Mouse (Mus musculus): ENCODE results near the gene Aldh4a1.
A peak's percentile ranks its signal among the peaks of the same experiment; 100 is the strongest.

The Aldh4a1 gene

DNA sequence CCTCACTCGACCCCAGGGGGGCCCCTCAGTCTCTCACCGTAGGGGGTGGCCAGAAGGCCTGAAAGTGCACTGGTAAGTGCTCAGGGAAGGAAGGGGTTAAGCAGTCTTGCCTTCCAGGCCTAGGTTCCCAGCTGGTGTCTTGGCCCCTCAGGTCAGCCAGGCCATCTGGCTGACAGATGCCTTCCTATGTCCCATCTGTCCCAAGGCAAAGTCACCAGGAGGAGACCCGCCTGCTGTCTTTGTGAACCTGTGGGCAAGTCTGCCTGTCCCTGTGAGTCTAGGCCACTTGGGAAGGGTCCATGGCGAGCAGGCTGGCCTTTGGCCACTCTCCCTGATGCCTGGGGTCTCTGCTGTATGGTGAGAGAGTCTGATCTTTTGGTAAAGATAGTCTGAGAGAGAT, 32.2 kb upstream of the Aldh4a1 start:
- no peak for DNase-seq

DNA sequence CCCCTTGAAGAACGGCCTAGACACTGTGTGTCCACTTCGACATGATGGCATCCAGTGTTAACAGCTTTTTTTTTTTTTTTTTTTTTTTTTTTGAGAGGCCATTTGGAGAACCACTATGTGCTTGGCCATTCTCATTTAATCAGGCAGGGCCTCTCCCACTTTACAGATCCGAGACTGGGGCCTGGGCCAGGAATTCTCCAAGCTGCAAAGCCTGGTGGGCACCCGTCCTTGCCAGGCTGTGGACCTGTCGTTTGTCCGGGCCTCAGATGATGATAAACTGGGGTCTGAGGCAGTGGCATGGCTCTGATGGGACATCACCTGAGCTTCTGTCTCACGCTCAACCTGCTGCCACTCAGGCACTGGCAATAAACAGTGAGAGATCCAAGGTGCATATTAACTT, 29.8 kb upstream of the Aldh4a1 start:
- no peak for DNase-seq

DNA sequence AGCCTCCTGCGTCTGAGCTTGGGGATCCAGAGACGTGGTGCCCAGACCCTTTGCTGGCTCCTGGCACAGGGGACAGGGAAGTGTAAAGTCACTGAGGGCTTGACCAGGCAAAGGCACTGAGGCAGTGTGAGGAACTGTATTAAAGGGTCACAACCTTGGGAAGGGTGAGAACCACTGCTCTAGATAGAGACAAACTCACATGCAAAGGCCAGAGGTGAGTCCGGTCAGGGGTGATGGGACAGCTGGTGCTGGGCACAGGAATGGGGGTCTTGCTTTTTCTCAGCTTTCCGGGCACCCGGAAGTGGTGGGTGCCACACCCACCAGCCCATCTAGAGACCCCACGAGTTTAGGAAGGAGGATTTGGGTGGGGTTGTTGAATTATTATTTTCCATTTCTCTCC, 29.3 kb upstream of the Aldh4a1 start:
- DNase-seq = no peak

DNA sequence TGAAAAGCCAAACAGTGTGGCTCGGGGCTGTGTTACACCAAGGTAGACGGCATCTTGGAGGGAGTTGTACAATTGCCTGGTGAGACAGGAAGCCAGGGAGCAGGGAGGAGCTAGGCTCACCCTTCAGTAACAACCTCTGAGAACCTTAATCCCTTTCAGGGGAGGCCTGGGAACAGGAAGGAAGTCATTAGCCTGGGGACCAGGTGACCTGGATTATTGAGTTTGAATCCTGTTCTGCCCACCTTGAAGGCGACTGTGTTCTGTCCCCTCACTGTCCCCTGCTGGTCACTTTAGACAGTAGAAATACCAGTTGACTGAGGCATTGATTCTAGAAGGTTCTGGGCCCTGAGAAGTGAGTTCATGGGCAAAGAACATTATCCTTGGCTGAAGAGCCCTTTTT, 28.6 kb upstream of the Aldh4a1 start:
- DNase-seq = no peak

DNA sequence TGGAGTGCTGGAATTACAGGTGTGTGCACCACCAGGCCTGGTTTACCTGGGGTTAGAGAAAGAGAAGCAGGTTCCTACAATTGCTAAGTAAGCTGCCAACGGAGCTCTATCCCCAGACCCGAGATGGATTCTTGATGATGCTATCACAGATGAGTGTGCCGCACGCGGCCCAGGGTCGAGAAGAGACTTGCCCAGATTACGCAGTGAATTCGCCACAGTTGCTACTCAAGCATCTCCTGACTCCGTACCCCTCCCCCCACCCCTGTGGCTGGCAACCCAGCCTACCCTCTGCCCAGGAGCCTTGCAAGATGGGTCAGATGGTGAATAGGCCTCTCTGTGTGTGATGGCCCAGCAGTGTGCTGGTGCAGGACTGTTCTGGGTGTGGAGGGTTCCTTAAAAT, 26.0 kb upstream of the Aldh4a1 start:
- DNase-seq = no peak

DNA sequence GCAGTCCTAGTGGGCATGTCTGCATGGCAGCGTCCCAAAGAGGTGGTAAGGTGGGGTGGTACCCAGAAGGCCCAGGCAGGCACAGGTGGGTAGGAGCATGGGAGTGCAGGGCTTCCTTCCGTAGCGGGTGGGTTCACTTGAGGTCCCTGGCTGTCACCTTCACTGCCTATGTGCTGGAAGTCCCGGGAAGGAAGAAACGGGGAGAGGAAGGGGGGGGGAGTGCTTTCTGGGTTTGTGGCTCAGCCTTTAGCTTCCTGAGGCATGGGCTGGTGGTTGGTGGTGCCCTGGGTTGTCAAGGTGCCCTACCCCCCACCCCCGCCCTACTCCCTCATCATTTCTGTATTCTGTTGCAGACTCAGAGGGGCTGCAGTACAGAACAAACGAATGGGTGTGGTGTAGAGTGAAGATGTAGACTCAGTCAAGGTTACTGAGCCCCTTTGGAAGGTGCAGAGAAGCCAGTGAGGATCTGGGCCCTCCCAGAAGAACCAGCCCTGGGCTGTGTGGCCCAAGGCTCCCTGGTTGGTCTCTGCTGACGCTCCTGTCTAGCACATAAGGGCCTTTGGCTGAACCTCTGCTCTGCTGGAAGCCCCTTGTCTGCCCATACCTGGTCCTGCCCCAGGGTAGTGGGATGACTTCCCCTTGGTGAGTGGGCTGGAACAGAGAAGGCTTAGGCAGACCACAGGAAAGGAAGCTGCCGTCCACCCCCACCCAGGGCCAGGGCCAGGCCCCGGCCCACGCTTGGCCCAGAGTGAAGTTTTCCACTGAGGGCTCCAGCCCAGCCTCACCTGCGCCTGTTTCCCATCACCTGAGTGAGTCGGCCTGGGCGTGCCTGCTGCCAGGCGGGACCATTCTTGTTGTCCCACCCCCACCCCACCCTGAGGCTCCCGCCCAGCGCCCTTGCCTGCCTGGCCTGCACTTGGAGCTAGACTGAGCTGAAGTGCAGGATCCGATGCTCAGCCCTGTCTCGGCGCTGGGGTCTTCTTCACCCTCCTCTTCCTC, 25.1 kb upstream of the Aldh4a1 start:
- DNase-seq = peak; percentile 52

DNA sequence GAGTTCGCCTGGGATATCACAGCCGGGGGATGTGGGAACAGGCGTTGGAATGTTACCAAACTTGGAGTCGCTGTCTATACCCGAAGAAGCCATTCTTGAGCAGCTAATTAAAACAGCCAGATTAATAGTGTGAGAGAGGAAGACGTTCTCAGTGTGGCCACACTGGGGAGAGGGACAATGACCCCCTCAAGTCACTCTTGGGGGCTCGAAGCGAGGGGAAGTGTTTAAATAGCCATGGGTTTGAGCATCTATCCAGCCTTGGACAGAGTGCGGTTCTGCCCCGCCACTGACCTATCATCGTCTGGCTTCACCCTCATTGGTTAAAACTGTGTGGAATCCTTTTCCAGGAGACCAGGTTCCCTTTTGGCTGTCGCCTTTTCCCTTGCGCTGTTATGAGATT, 24.3 kb upstream of the Aldh4a1 start:
- no peak for DNase-seq

DNA sequence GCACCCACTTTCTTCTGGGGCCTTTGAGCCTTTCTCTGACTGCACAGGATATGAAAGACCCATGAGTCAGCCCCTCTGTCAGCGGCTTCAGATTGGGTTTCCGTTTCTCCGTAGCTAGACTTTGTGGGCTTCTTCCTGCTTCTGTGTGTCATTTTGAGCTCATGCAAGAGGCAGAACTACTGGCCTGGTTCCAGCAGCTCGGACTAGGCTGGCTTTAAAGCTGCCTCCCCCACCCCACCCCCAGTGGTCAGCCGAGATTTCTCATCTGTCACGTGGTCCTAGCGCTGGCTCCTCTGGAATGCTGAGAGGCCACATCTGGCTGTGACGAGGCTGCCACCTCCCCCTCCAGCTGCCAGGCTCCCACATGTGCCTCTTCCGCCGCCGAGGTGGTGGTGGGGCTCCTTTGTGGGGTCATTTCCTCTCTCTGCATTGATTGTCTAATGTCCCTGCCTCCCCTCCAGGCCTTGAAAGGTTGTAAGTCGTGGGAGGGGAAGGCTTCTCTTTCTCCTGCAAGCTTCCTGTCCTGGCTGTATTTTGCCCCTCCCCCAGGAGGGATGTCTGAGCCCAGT, 23.6 kb upstream of the Aldh4a1 start:
- peak; percentile 80 for DNase-seq

DNA sequence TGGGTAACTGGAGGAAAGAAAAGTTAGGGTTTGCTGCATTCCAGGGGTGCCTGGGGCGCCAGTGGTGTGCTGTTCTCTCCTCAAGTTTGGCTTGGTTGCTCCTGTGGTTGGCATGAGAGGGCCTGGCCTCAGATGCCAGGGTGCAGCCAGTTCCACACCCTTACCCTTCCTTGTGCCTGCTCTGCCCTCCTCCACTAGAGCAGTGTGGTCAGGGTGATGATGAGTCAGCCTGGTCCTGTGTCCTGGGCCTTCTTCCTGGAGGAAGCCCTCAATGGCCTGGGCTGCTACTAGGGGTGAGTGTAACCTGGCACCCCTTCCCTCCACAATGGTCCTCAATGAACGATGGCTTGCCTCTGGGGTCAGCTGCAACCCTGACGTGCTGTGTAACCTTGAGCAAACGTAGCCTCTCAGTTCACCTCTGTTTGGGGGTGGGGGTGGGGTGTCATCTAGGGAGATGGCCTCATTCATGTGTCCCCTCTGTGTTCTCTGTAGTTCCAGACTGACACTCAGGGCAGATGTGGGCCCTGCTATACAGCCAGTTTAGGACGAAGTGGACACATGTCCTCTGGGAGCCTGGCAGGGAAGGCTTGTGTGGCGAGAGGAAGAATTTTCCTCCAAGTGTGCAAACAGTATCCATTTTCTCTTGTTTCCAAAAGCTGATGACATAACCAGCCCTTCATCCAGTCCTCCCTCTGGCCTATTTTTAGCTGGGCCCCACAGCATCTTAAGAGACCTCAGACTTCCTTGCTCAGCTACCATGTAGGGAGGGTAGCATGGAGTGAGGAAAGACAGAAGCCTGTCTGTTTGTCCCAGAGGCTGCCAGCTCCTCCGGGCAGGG, 20.9 kb upstream of the Aldh4a1 start:
- no peak for DNase-seq

DNA sequence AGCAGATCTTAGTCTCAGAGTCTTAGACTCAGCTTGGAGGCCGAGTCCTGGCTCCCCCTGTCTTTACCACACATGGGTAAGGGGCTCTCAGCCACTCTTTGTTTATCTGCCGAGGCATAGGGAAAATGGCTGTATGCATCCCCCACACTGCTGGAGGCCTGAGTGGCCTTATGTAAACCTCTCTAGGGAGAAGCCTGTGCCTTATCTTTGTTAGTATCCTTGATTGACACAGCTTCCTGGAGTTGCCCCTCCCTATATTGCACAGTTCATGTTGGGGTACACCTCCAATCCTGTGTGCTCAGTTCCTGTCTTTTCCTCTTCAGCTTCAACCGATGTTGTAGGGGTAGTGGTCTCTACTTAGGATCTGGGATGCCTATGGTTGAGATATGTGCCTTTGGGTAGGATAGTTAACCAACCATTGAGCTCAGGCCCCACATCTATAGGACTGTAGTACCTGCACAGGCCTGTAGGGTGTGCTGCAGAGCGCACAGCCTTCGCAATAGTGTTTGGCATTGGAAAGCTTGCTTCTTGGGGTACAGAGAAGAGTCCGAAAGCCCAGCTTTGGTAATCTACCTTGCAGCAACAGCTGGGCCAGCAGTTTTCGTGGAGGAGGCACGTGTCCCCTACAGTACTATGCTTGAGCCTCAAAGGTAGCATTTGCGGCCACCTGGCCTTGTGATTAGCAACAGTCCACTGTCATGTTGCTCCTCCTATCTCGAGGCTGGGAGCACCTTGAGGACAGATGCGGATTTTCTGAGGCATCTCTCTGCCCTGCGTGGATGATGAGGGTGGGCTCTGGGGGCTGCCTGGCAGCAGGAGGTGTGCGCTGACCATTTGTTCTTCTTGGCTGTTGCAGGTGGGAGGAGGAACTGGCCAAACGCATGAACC, 20.1 kb upstream of the Aldh4a1 start, which contains the start of gene Gm21969:
Gene Gm21969, plus strand, starts transcription at position 830 of the 888 bp plus-strand sequence.
- peak; percentile 78 for DNase-seq

DNA sequence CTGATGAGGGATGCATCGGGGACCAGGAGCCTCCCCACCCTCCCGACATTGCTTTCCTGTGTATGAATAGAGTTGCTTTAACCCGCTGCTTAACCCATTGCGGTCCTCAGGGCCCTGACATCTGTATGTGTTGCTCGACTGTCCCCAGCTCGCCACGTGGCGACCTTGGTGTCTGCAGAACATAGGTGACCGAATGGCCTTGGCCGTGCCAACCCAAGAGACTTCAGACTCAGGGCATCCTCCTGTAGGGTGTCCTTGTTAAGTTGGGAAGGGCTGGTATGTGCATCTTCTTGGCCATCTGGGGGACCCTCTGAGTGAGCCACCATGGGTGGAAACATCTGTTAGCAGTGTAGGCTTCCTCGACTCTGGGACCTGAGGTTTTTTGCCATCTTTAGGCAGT, 17.4 kb upstream of the Aldh4a1 start:
- no peak for DNase-seq

DNA sequence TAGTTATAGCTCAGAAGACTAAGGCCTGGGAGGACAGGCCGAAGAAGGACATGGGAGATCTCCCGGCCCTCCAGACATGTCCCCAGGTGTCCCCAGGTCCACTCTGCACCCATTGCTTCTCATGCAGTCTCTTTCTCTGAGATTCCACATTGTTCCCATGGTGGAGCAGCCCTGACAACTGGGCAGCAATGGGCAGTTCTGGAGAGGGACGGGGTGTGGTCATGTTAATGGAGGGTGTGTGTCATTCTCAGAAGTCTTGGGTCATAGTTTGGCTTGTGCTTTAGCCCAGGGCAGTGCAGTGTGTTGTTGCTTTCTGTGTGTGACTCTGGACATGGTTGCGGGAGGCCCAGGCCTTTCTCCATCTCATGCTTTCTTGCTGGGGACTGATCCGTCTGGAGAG, 15.9 kb upstream of the Aldh4a1 start:
- no peak for DNase-seq

DNA sequence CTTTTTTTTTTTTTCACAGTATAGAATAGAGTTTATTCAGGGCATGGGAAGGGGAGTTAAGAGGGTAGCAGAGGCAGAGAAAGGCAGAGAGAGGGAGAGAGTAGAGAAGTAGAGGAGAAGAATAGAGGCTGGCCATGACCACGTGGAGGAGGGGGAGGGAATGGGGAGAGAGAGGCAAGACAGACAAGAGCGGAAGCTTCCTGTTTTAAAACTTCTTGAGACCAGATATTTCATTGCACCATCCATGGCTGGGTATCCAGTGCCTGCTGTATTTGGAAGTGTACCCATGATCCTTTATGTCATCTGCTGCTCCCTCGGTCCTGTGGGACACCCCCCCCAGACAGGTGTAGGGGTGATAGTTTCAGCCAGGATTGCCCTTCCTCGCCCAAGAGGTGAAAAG, 13.7 kb upstream of the Aldh4a1 start:
- DNase-seq = no peak

DNA sequence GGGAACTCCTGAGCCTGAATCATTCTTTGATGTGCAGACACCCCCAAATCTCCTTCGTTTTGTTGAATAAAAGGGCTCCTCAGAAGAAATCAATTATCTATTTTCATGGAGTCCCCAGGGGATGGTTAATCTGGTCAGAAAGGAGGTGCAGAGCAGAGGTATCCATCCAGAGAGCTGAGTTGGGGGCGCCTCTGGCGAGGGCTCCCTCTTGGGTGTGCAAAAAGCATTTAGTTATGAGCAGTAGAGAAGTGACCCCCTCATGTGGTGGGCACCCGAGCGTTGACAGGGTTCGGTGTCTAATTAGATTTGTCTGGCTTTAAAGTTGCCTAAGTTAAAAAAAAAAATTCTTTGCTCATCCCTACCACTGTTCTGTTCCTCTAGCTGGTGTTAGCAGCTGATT, 11.7 kb upstream of the Aldh4a1 start:
- no peak for DNase-seq

DNA sequence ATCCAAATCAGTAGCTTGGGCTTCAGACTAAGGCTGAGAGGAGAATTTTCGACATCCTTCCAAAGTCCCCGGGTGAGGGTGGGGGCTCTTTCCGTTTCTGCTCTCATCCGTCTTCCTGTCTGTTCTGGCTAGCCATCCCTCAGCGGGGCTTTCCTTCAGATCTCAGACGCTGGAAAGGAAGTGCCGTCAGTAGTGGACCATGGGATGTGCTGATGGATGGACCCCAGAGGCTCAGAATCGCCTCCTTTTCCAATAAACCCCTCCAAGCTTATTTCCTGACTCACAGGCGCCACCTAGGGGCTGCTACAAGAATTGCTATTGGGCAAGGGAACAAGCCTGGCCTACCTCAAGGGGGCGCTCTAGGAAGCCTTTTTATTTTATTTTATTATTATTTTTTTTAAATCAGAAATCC, 11.1 kb upstream of the Aldh4a1 start:
- peak; percentile 80 for DNase-seq

DNA sequence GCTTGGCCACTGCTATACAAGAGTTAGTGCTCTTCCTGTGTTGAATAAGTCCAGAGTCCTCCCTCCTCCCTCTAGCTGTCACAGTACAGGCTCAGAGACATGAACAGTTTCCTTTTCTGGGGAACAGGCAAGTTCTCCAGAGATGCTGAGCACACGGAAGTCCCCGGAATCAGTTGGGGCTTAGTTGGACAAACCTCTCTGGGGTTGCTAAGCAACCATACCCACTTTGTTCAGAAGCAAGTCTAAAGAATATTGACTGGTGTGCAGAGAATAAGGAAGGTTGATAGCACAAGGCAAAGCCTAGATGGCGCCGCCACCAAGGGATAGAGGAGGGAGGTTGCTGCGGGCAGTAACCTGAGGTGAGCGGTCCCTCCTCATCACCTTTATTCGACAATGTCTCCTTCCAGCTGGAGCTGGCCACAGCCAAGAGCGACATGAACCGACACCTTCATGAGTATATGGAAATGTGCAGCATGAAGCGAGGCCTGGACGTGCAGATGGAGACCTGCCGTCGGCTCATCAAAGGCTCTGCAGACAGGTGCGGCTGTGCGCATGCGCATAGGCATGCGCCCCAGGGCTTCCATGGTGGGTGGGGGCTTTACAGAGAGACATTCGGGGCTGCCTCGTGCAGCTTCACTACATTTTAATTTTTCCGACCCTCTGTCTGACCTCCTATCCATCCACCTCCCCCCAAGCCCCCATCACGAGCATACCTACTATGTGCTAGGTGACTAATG, 8.0 kb upstream of the Aldh4a1 start:
- no peak for DNase-seq

DNA sequence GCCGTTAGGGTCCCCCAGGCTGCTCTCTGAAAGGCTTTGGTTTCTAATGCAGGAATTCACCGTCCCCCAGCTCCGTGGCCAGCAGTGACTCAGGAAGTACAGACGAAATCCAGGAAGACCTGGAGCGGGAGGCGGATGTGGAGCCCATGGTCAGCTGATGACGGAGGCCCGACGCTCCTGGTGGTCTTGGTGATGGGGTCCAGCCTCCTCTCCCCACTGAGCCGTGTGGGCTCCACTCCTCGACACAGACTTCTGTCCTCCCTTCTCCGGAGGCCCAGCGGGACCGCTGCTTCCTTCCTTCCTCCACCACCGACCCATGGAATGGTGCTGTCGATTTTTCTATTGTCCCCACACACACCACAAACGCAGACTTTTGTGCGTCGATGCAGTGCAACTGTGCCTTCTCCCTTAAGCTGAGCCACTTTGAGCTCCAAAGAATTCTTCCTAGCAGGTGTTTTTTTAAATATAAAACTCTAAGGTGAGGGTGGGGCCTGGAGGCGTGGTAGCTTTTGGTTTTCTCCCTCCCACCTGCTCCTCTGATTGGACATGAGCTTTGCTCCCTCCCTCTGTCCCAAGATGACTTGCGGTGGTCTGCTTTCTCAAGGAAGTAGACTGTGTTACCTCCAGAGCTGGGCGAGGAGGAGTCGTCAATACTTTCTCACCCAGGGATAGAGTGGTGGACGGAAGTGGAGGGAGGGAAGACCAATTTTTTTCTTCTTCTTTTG, 6.2 kb upstream of the Aldh4a1 start:
- DNase-seq = peak; percentile 85

DNA sequence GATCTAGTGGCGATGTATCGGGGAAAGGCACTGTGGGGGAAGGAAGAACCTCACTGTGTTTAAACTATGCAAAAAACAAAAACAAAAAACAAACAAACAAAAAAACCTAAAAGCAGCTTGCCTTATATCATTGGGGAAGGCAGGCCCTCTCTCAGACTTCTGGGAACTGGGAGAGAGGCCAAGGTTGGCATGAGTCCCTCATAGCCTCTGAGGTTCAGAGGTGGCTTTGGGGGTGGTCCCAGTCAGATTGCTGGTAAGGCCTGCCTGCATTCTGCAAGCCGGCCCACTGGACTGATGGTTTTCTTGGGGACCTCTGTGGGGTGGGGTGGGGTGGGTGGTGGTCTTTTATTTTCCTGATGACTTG, 5.7 kb upstream of the Aldh4a1 start:
- peak; percentile 23 for DNase-seq

DNA sequence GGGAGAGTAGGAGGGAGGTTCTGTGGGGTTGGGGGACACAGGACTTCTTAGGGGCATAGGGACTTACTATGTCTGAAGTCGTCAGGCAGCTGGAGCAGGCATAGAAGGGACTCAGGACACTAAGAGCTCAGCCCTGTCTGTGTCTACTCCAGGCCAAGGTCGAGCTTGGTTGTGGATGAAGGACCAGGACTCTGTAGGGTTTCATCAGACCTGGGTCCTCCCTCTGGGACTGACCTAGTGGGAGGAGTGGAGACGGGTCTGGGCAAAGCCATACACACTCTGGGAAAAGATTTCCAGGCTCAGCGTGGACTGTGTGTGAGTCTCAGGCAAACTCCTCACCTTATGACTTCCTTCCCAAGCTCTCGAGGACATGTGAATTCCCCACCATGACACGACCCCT, 2.9 kb upstream of the Aldh4a1 start:
- no peak for DNase-seq

DNA sequence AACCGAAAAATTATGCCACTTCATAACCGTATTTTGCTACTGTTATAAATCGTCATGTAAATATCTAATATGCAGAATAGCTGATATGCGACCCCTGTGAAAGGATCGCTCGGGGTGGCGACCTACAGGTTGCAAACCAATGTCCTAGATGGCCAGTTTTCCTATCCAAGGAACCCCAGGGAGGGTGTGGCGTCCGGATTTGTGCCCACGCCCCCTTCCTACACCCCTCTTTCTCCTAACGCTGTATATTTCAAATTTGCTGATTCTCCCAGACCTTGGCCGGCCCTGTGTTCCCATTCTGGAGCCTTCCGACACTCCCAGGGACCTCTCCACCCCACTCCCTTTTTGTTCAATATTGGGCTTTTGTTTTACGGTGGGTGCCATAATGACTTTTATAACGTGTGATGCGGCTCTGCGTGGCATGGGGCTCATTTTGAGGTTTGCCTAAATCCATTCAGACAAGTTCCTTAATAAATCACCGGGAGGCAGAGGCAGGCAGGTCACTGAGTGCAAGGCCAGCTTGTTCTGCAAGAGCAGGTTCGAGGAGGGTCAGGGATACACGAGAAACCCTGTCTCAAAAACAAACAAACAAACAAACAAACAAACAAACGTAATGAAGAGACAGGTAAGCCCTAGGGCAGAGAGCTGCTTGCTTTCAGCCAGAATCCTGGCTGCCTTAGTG, 909 bp downstream of the Aldh4a1 start:
- DNase-seq = peak; percentile 18

DNA sequence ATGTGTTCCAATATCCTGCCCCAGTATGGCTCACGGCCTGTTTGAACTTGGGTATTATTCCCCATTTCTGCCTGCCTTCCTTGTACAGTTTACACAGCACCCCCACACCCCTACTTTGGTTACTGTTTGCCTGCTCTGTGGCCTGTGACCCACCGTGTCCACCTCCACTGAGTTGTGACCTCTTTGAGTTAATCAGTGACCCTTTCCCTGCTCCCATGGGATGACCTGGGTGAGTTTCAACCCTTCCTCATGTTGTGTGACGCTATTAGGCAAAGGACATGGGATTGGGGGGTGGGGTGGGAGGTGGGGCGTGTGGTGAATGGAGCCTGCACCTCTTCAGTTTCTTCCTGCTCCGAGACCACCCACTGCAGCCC, 1.4 kb downstream of the Aldh4a1 start:
- no peak for DNase-seq

All from thymus, postnatal 14 days (tissue).